Mouse (Mus musculus) mouse embryonic stem cell (cell line): ENCODE results near the gene Sfmbt1.
"Not testable (repeated sequence)": the region's sequence is repeated elsewhere in the genome, so short reads cannot be mapped to it uniquely, and the experiment has no call there.

Experiments
- in situ Hi-C, 2 experiments: fragments of 300-500 bp; cut with MboI; formaldehyde crosslinking; loops; 1 replicate in 1 of 2; 3 replicates in 1 of 2; pipeline ENCODE4 v1.14.3; 2019 to 2020; ENCODE audit warnings: low sequenced_read_pairs in 2 of 2, low pct_unique_long_range_greater_than_20kb in 1 of 2, mixed read lengths in 1 of 2; ENCODE audit not compliant: unreplicated experiment in 1 of 2

Sfmbt1 gene

GRCm38 (mm10) chr14:30713769-30714168, 880 bp upstream of the Sfmbt1 start:
- in situ Hi-C loops: no loop called here

- in situ Hi-C loops: no loop called here
Observed at GRCm38 (mm10) chr14:30715618-30716050, 985 bp downstream of the Sfmbt1 start.

GRCm38 (mm10) chr14:30716051-30716952, 1.7 kb downstream of the Sfmbt1 start:
- in situ Hi-C loops: no loop called here

- in situ Hi-C loops: no loop called here
Observed at GRCm38 (mm10) chr14:30716953-30717285, 2.3 kb downstream of the Sfmbt1 start.

GRCm38 (mm10) chr14:30718696-30719095, 4.0 kb downstream of the Sfmbt1 start:
- in situ Hi-C loops: not testable (repeated sequence)

- in situ Hi-C loops: no loop called here
Observed at GRCm38 (mm10) chr14:30719514-30719913, 4.9 kb downstream of the Sfmbt1 start.

GRCm38 (mm10) chr14:30721850-30722249, 7.2 kb downstream of the Sfmbt1 start:
- in situ Hi-C loops: no loop called here

- in situ Hi-C loops: no loop called here
Observed at GRCm38 (mm10) chr14:30722406-30722805, 7.8 kb downstream of the Sfmbt1 start.

- in situ Hi-C loops: no loop called here
Observed at GRCm38 (mm10) chr14:30731896-30732295, 17.2 kb downstream of the Sfmbt1 start.

GRCm38 (mm10) chr14:30734665-30735064, 20.0 kb downstream of the Sfmbt1 start:
- in situ Hi-C loops: no loop called here

- in situ Hi-C loops: no loop called here
Observed at GRCm38 (mm10) chr14:30735810-30736209, 21.2 kb downstream of the Sfmbt1 start.

GRCm38 (mm10) chr14:30736413-30736812, 21.8 kb downstream of the Sfmbt1 start:
- in situ Hi-C loops: no loop called here

- in situ Hi-C loops: no loop called here
Observed at GRCm38 (mm10) chr14:30743891-30744290, 29.2 kb downstream of the Sfmbt1 start.

GRCm38 (mm10) chr14:30746160-30746559, 31.5 kb downstream of the Sfmbt1 start:
- in situ Hi-C loops: no loop called here

GRCm38 (mm10) chr14:30757239-30757638, 42.6 kb downstream of the Sfmbt1 start:
- in situ Hi-C loops: no loop called here

GRCm38 (mm10) chr14:30761211-30761610, 46.6 kb downstream of the Sfmbt1 start:
- in situ Hi-C loops: no loop called here

- in situ Hi-C loops: no loop called here
Observed at GRCm38 (mm10) chr14:30762131-30762903, 47.7 kb downstream of the Sfmbt1 start.

- in situ Hi-C loops: no loop called here
Observed at GRCm38 (mm10) chr14:30762904-30763568, 48.4 kb downstream of the Sfmbt1 start.

GRCm38 (mm10) chr14:30784614-30785013, 70.0 kb downstream of the Sfmbt1 start:
- in situ Hi-C loops: no loop called here
